Mouse (Mus musculus) ovary, adult 18-20 months (tissue): Measurements from ENCODE around the gene Cltb.
A peak's percentile ranks its signal among the peaks of the same experiment; 100 is the strongest.

ENCODE experiments used
- DNase-seq: peaks from one replicate; pipeline ENCODE4 v3.0.0; 2022; ENCODE audit warnings: low spot score, mixed read lengths

Cltb gene

DNA sequence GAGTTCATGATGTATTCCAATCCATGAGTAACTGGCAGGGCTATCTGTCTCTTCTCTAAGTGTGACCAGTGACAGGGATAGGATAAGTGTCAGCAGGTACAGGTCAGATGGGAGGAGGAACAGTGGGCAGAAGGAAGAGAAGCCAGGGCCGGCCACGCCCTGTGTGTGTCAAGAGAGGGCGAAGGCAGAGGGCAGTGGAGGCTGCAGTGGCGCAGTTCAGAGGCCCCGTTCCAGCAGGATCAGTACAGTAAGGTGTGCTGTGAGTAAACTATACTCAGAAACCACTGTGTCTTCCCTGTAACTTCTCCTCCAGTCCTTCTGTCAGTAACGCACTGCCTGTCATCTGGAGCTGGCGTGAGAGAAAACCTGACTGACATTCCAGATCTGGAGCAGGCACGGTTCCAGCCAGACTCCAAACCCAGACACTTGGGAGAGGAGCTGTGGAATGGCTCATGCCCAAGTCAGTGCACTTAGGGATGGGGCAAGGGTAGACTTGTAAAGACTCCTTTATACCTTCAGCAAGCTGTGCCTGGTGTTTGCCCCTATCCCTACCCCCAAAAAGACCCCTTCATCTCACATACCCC is 14.9 kb downstream of the Cltb start:
- no peak for DNase-seq

DNA sequence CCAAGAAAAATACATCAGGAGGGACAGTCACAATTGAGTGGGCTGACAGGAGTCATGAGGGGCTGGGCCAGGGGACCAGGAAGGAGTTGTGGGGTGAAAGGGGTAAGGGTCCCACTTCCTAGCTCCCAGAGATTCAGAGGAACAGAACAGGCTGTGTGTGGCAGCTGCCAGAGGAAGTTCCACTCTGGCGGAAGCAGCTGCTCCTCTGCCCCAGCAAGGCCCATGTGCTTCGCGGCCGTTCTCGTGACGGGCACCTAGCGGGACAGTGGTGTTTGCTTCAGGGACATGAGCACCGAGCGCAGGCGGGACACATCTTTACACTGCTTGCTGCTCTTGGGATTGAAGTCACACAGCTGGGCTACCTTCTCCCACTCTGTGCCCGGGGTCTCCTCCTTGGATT is 17.5 kb downstream of the Cltb start:
- DNase-seq: no peak

DNA sequence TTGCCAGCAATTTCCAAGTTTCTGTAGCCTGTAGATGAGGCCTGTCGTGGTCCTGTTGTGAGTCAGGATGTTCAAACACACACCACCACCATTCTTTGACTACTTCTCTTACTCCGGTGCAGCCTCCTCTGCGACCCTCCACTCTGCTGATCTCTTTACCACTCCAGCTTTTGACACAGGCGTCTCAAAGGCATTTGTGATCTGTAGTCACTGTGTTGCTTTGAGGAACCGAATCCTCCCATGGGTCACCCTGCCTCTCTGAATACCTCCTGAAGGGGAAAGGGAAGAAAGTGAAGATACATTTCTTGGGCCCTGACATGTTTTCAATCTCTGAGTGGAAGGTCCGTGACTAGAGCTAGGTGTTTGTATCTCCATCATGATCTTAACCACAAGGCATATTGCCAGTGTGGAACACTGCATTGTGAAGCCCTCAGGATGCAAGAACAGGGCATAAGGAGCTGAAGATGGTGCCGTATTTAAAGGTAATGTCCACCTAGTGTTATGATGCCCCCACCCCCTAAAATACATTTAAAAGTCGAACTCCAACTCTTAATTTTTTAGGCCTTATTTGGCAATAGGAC is 19.3 kb downstream of the Cltb start:
- no peak for DNase-seq

DNA sequence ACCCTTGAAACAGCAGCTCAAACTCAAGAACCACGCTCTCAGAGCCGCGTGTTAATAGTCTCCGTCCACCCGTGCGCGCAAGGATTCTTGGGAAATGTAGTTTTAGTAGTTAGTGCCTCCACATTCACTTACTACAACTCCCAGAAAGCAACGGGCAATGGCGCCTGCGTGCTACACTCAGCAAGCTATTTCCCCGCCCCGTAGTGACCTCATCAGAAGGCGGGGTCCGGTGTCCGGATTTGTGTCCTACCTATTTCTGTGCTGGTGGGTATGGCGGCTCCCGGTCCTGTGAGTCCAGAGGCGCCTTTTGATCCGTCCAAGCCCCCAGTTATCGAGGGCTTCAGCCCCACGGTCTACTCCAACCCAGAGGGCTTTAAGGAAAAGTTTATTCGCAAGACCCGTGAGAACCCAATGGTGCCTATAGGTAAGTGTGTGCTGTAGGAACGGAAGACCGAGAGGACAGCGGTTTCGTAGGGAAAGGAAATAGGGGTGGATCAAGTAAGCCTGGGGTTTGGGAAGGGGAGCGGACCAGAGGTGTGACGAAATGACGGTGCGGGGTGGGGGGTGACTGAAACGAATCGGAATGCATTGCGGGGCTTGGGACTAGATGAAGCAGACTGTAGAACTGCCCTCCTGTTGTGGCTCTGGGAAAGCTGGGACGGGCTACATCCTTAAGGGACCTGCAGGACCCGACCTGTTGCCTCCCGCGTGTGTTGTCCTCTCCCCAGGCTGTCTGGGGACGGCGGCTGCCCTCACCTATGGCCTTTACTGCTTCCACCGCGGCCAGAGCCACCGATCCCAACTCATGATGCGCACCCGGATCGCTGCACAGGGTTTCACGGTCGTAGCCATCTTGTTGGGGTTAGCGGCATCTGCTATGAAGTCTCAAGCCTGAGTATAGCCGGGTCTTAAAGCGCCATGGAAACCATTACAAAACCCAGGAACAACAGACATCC is 20.9 kb downstream of the Cltb start, which contains the start of the genes Nop16 and Higd2a:
Gene Nop16 (minus strand): TSS at position 95 of the 956 bp plus-strand sequence.
Gene Higd2a (plus strand): TSS at position 212 of the 956 bp plus-strand sequence.
- DNase-seq: peak; percentile 94

DNA sequence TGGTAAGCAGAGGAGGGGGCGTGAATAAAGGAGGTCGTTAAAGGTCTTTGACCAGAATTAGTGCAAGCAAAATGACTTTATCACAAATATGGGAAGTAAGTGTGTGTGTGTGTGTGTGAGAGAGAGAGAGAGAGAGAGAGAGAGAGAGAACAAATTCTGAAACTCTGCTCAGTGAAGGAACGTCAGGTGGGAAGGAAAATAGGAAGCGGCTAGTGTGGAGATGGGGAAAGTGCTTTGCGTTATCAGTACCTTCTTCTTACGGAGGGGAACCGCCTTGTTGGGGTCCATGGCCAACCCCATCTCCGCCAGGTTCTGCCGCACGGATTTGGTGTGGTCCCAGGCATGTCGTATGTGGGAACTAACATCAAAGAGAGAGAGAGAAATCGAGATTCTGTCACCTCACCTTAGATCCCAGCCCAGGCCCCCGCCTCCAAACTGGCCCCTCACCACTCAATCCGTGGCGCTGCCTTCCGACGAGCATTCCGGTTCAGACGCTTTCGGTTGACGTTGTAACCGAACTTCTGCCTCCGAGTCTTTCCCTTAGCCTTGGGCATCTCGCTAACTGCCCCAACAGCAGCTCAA is 21.6 kb downstream of the Cltb start:
- no peak for DNase-seq

DNA sequence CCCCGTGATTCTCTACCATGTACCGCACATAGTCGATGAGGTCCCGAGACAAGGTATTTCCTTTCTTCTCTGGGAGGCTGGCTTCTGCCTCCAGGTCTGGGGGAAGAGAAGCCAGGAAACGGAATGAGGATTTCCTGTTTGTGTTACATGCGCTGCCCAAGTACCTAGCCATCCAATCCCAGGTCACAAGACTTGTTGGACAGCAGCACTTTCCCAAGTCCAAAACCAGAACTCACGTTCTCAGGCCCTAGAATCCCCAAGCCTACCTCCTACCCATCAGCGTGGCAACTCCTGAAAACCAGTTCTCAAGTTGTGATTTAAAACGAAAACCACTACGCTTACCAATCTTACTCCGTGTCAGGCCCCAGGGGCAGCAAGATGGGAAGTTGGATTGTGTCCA is 25.3 kb downstream of the Cltb start:
- no peak for DNase-seq

DNA sequence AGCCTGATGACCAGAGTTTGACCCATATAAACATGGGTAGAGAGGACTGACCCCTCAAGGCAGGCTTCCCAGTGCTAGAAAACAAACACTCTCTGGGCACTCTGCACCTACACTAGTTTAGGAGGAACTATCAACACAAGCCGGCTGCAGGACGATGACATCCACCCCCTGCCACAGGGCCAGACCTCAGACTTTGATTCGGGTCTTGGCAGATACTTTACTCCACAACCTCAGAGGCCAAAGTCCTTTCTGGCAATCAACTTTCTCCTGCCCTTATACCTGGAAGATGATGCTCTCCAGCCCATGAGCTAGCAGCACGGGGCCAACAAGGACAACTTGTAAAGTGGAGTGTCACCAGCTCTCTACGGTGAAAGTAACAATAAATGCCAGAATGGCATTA is 28.3 kb downstream of the Cltb start:
- DNase-seq: no peak

DNA sequence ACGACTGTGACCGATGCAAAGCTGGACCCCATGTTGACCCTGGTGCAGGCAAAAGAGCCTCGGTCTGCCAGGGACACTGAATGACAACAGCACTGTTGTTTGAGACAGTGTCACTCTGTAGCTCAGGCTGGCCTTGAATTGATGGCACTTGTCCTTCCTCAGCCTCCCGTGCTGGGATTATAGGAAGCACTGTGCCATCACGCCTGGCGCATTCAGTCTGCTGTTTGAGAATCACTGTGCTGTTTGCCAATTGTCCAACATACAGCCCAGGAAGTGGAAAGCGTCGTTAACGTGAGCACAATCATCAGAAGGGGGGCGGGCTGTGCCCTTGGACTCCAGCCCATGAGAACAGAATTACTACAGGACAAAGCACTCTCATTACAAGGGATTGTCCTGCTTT is 29.0 kb downstream of the Cltb start:
- no peak for DNase-seq

DNA sequence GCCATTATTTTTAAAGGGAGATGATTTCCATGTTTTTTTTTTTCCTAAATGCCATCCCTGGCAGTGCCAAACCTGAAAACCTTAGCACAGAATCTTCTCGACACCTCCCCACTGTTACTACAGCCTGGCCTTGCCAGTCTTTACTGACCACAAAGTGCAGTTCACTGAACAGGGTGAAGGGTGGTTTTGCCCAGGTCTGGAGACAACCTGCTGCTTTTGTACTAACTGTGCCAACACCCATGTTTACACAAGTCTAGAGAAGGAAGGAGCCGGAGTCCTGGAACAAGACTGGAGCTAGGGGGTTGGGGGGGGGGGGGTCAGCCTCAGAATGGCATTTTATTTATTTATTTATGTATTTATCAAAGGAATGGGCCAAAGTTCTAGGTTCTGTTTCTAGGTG is 29.8 kb downstream of the Cltb start:
- no peak for DNase-seq

DNA sequence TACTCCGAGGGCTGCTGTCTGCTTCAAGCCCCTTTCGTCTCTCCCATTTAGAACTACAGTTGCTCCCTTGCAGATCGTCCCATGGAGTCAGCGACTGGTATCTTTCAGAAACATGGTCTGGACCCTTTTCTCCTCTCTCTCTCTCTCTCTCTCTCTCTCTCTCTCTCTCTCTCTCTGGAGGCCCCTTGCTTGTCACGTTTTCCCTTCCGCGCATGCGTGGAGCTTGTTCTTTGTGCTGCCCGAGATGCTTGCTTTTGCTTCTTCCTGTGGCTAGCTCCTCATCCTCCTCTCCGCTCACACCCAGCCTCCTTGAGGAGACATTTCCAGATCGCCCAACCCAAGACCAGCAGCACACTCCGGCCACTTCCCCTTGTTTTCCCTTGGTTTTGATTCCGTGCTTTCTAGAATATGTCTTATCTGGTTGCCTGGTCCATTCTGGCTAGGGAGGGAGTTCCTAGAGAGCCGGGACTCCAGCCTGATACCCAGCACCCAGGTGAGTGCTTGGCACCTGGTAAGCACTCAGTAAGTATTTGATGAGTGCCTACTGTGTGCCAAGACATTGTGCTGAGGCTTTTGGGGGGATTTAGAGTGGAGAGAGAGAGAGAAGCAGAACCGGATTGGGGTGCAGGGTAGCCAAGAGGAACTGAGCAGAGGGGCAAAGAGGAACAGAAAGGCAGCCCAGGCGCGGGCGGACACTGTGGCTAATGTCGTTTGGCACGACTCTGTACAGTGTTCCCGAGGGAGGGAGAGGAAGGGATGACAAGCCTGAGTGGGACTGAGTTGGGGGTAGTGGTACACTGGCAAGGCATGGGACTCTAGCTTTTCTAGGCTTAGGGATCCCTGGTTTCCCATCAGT is 33.3 kb downstream of the Cltb start:
- DNase-seq: no peak

DNA sequence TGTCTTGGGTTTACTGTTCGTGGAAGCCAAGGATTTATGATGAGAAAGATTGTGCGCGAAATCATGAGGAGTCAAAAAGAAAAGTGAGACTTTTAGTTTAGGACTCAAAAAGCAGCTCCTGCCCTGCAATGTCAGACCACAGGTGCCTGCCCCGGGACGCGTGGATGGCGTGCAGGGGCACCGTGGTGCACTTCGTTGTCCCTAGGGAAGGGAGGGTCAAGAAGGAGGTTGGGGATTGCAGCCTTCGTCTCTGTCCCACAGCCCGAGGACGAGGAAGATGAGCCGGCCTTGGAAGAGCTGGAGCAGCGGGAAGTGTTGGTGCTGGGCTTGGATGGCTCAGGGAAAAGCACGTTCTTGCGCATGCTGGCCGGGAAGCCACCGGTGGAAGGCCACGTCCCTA is 35.7 kb downstream of the Cltb start:
- no peak for DNase-seq

DNA sequence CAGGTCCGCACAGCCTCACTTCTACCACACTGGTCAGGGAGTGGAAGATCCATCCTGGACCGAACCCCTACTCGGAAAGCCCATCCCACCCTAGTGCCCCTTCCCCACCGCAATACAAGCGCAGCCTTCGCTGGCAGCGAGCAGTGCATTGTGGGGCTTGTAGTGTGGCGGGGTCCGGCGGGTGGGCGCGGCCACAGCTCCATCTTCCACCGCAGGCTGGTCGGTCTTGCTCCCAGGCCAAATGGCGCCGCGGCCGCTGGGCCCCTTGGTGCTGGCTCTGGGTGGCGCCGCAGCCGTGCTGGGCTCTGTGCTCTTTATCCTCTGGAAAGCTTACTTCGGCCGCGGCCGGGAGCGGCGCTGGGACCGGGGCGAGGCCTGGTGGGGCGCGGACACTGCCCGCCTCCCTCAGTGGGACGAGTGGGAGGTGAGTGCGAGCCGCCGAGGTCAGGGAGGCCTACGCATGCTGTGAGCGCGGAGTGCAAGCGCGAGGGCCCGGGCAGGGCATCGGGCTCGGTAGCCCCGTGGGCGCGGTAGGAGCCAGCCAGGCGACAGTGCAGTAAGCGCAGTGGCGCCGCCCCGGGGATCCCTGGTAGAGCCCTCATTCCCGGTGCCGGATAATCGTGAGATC is 36.2 kb downstream of the Cltb start, which contains the start of gene Arl10:
Gene Arl10 (plus strand): TSS at position 162 of the 628 bp plus-strand sequence.
- peak; percentile 69 for DNase-seq

DNA sequence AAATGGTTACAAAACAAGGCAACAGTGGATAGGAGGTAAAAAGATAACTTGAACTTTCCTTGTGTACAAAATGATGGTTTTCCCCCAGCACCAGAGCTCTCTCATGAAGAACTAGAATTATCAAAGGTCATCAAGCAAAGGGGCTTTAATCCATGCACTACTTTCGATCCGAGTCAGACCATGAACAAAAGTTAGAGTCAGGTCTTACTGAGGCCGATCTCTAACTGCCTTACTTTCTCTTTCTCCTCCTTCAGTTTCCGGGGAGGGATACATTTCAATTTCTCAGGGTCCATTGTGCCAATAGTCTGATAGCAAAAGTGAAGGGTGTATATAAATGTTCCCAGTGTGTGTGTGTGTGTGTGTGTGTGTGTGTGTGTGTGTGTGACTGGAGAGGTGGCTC is 38.5 kb downstream of the Cltb start:
- no peak for DNase-seq

DNA sequence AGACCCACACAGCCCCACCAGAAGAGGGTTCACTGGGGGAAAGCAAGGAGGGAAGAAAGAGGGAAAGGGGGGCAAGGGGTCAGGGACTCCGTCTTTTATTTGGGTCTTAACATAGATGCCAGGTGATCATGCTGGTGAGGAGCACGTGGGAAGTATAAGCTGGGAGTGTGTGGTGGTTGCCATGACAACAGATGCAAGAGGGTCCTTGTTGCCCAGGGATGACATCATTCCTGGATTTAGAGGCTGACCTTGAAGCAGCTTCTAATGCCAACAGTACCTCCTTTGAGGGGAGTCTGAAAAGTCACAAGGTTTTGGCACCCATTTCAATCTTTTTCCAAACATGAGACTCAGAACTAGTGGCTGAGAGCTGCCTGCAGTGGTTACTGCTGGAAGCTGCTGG is 39.5 kb downstream of the Cltb start:
- DNase-seq: no peak

DNA sequence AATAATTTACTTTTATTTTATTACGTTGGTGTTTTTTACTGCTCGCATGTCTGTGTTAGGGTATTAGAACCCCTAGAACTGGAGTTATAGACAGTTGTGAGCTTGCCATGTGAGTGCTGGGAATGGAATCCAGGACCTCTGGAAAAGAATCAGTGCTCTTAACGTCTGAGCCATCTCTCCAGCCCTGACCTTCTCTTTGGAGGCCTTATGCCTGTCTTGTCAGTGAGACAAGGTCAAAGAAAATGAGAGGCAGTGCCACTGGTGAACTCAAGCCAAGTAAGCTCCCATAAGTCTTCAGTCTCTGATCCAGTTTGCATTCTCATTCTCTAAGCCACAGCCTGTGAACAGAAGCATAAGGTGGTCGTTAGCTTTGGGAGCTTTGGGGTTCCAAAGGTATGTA is 40.4 kb downstream of the Cltb start:
- peak; percentile 48 for DNase-seq

DNA sequence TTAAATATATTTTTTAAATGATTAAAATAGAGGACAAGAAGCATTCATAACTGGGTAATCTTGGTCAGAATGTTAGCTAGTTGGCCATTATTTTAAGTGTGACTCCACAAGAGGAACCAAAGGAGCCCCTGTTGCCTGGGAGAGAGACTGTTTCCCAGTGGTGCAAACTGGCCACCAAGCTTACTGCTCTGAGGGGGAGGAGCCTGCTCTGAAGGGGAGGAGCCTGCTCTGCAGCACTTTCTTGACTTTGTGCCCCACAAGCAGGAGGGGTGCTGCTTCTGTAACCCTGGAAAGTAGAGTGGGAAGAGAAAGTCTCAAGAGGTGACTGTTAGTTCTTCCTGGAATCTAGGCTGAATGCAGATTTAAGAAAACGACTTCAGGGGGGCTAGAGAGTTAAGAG is 41.9 kb downstream of the Cltb start:
- DNase-seq: no peak

DNA sequence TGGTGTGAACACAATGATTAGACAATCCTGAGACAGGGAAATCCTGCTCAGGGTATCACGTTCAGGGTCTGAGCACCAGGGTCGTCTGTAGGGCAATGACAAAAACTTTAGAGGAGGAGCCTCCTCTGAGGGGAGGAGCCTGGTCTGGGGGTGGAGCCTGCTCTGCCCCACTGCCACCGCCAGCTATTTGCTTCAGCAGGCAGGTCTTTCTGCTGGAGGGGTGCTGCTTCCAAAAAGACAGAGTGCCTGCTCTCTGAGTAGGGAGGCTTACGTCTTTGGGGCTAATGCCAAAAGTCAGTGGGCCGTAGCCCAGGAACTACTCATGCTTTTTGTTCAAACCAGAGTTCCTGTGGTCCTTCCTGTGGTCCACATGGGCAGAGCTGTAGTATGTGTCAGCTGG is 42.8 kb downstream of the Cltb start:
- no peak for DNase-seq

DNA sequence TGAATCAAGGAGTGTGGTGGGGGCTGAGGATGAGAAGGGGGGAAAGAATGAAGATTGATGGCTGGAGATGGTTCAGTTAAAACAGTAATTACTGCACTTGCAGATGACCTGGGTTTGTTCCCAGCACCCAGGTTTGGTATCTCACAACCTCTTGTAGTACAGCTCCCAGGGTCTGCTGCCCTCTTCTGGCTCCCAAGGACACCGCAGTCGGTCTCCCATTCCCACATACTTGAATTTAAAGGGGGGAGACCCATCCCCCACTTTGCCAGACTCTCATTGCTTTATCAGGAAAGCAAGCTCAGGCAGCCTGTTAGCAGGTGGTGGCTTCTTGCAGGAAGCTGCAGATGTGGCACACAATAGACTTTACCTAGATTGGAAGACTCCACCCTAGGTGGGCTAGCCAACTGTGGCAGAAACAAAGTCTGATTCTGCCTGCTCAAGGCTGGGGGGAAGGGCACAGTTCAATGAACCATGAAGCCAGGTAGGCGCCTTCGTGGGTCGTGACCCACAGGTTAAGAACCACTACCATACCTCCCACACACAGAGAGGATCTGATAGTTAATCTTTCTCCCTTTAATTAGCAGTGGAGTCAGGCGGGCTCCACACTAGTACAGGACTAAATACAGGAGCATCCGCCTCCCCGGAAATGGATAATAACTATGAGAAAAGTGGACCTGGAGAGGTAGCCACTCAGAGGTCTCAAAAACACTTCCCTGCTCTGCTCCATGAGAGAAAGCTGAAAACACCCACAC is 45.4 kb downstream of the Cltb start:
- no peak for DNase-seq

DNA sequence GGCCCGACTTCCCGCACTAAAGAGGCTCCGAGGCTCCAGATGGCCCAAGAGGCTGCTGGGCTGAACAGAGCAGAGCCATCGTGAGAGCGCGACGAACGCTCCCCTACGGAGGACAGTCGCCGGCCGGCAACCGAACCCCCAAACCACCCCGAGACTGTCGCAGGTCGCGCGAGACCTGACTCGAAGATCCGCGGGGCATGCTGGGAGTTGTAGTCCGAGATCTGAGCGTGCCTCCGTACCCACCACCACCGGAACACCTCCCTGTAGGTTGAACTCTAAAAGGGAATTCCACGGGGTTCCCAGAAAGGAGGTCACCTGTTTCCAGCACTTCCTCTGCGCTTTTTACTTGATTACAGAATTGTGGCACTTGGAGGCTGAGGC is 46.0 kb downstream of the Cltb start, which contains the start of gene 4833439L19Rik:
Gene 4833439L19Rik (minus strand): TSS at position 235 of the 381 bp plus-strand sequence.
- peak; percentile 87 for DNase-seq
